Mouse (Mus musculus) lung, postnatal 0 days (tissue): ENCODE results near the gene Tab1.

Source experiments
- CTCF ChIP-seq: IDR thresholded peaks from 2 replicates; pipeline ENCODE4 v1.5.1; 2016; ENCODE audit warnings: antibody characterized with exemption, mild to moderate bottlenecking
- EP300 ChIP-seq: IDR thresholded peaks from 2 replicates; pipeline ENCODE4 v1.6.1; 2016; ENCODE audit warnings: antibody characterized with exemption, mild to moderate bottlenecking, control low read depth

GRCm38 (mm10) chr15:80158001-80158706 is 25.2 kb downstream of the Tab1 start:
- TF ChIP-seq EP300 (no peak), CTCF (no peak)
